Mouse (Mus musculus) limb, embryonic 14.5 days (tissue): ENCODE measurements at regions not wholly inside any gene's neighbourhood (a gene's known extent, or its start where the extent isn't known, plus 50 kb on each side); places are given as distances from the start of the nearest gene placed in this dataset.

Source experiments
- ATAC-seq: fragments of 200-750 bp; cut with Nextera tagmentation; 2 replicates; pipeline ENCODE4 v1.8.0; 2017; ENCODE audit warnings: low read depth, moderate number of reproducible peaks, moderate TSS enrichment; ENCODE audit not compliant: low FRiP score
- DNase-seq: peaks from one replicate; pipeline ENCODE4 v3.0.0-alpha.2; 2015; ENCODE audit warnings: low spot score
- H3K27ac ChIP-seq: fragments of 300-500 bp; sonication (generic); replicated peaks from 2 replicates; pipeline ENCODE4 v1.5.1; 2014; ENCODE audit warnings: low read depth, mild to moderate bottlenecking, low read length, moderate library complexity, mixed read lengths
- H3K27me3 ChIP-seq: fragments of 300-500 bp; sonication (generic); 2 replicates; pipeline ENCODE4 v1.6.1; 2014; ENCODE audit warnings: low read length, mixed read lengths; ENCODE audit not compliant: control insufficient read depth, insufficient read depth
- H3K36me3 ChIP-seq: fragments of 300-500 bp; sonication (generic); 2 replicates; pipeline ENCODE4 v1.6.1; 2014; ENCODE audit warnings: mild to moderate bottlenecking, low read length, moderate library complexity, mixed read lengths; ENCODE audit not compliant: control insufficient read depth, insufficient read depth
- H3K4me1 ChIP-seq: fragments of 300-500 bp; sonication (generic); 2 replicates; pipeline ENCODE4 v1.6.1; 2014; ENCODE audit warnings: antibody characterized with exemption, low read length, mixed read lengths; ENCODE audit not compliant: control insufficient read depth, insufficient read depth
- H3K4me2 ChIP-seq: fragments of 300-500 bp; sonication (generic); replicated peaks from 2 replicates; pipeline ENCODE4 v1.6.1; 2014; ENCODE audit warnings: low read depth, mild to moderate bottlenecking, low read length, moderate library complexity; ENCODE audit not compliant: severe bottlenecking
- H3K4me3 ChIP-seq: fragments of 300-500 bp; sonication (generic); replicated peaks from 2 replicates; pipeline ENCODE4 v1.5.1; 2014; ENCODE audit warnings: low read length
- H3K9ac ChIP-seq: fragments of 300-500 bp; sonication (generic); 2 replicates; pipeline ENCODE4 v1.6.1; 2014; ENCODE audit warnings: mild to moderate bottlenecking, low read depth, low read length, moderate library complexity; ENCODE audit not compliant: severe bottlenecking
- H3K9me3 ChIP-seq: fragments of 300-500 bp; sonication (generic); 2 replicates; pipeline ENCODE4 v1.6.1; 2016; ENCODE audit warnings: low read length; ENCODE audit not compliant: control insufficient read depth
- POLR2A ChIP-seq: fragments of 200-500 bp; IDR thresholded peaks from 2 replicates; pipeline ENCODE4 v1.8.0; 2012; ENCODE audit warnings: inconsistent platforms, mild to moderate bottlenecking, moderate library complexity, borderline replicate concordance; ENCODE audit not compliant: insufficient read depth, insufficient read length; ENCODE audit errors: extremely low read depth
- WGBS: fragments of 180-500 bp; shearing (Covaris S2); extraction: QIAGEN DNeasy Blood & Tissue Kit; methylation state at CpG from one replicate; pipeline ENCODE4 v1.1.7; 2014; 5-methylcytosine and 5-hydroxymethylcytosine counted together

DNA sequence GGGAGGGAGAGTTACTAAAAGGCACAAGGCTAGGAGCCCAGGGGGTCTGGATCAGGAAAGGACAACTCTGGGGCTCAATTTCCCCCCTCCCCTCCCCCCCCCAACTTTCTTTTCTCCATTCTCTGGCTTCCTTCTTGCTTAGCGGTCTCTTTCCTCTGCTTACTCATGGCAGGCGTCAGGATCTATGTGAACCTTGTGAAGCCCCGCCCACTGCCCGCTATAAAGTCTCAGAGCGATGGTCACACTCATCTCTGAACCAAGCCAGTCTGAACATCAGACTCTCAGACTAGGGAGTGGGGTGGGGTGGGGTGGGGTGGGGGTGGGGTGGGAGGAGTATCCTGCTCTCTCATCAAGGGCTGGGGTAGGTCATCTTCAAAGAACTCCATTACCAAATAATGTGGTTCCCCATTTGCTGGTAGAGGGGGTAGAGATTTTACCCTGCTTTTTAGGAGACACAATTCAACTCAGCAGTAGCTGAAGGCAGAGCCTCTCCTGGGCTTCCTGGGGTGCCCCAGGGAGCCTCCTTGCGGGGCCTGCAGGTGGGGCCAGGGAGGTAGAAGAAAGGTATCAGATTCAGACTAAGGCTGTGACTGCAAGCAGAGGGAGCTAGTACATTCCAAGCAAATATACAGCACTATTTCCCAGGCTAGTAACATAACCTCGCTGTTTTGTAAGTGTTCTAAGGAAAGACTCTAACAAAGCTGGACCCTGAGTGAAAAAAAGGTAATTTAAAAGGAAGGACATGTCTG, 120.8 kb upstream of the Arhgap5 start:
- 6% methylated on average over 7 of the region's 7 CpGs for WGBS
- H3K9ac ChIP-seq: no peak overlapping the region
- ATAC-seq: no peak
- no peaks in the 10 kb centered on the region for H3K27me3 ChIP-seq
- no peak overlapping the region for H3K27ac ChIP-seq
- no peak overlapping the region for H3K4me3 ChIP-seq
- no peak for DNase-seq
- H3K36me3 ChIP-seq: no peaks in the 10 kb centered on the region
- no peak for TF ChIP-seq POLR2A
- H3K4me1 ChIP-seq: peaks cover 28% of the 10 kb centered on the region
- H3K9me3 ChIP-seq: no peaks in the 10 kb centered on the region
- no peak overlapping the region for H3K4me2 ChIP-seq

DNA sequence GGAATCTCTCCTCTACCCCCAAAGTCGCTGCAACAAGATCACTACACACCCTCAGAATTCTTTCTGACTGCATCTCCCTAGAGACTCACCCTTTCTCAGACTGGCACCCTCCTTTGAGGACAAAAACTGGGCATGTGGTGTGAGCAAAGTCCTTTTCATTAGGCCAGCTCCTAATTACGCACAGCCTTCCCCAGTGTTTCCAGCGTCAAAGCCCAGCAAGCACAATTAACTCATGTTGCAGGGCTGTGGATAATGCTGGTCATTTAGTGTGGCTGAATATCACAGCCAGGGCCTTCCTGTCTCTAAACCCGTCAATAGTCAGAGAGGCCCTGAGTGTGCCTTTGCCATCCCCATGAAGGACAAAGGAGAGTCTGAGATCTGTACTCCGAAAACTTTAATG, 114.2 kb upstream of the Arhgap5 start:
- no peak overlapping the region for H3K27ac ChIP-seq
- 52% methylated on average over 5 of the region's 5 CpGs for WGBS

DNA sequence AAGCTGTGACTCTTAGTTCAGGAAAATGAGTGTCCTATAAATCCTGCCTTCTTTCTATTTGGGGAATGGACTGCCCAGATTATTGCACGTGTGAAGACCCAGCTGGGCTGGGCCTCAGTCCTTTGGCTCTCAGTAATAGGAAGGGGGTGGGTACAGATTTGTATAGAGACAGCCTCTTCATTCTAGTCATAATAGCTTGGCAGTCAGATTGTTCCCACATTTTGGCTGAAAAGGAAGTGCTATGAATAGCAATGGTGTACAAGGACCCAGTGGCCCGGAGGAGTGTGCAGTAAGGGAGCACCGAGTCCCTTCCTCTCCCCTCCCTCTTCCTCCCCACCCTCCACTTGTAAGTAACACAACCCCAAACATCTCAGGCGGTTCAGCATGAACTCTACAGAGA, 113.5 kb upstream of the Arhgap5 start:
- no peaks in the 10 kb centered on the region for H3K27me3 ChIP-seq
- no peak for ATAC-seq

More for the DNA sequence above, 114.2 kb upstream of the Arhgap5 start:
- no peak overlapping the region for H3K4me3 ChIP-seq
- H3K27me3 ChIP-seq: no peaks in the 10 kb centered on the region
- H3K9me3 ChIP-seq: no peaks in the 10 kb centered on the region
- TF ChIP-seq POLR2A: no peak
- no peak overlapping the region for H3K4me2 ChIP-seq
- H3K4me1 ChIP-seq: no peaks in the 10 kb centered on the region
- DNase-seq: no peak
- no peaks in the 10 kb centered on the region for H3K36me3 ChIP-seq
- H3K9ac ChIP-seq: no peak overlapping the region
- no peak for ATAC-seq

GRCm38 (mm10) chr12:52392636-52393035, 111.1 kb upstream of the Arhgap5 start:
- no peaks in the 10 kb centered on the region; the same call in none of the 2 replicates for H3K4me1 ChIP-seq
- no peak overlapping the region for H3K4me3 ChIP-seq
- 74% methylated on average over 4 of the region's 4 CpGs for WGBS
- DNase-seq (no peak), ATAC-seq (no peak)
- H3K9me3 ChIP-seq: no peaks in the 10 kb centered on the region
- no peak for TF ChIP-seq POLR2A
- no peak overlapping the region for H3K27ac ChIP-seq
- no peak overlapping the region for H3K9ac ChIP-seq
- H3K36me3 ChIP-seq: no peaks in the 10 kb centered on the region
- H3K27me3 ChIP-seq: no peaks in the 10 kb centered on the region
- no peak overlapping the region for H3K4me2 ChIP-seq

More for the DNA sequence above, 113.5 kb upstream of the Arhgap5 start:
- no peak overlapping the region for H3K9ac ChIP-seq
- H3K9me3 ChIP-seq: no peaks in the 10 kb centered on the region
- 54% methylated on average over 4 of the region's 4 CpGs for WGBS
- H3K4me3 ChIP-seq: no peak overlapping the region
- TF ChIP-seq POLR2A: no peak
- no peaks in the 10 kb centered on the region for H3K4me1 ChIP-seq
- DNase-seq: no peak
- H3K36me3 ChIP-seq: no peaks in the 10 kb centered on the region
- no peak overlapping the region for H3K4me2 ChIP-seq
- no peak overlapping the region for H3K27ac ChIP-seq

GRCm38 (mm10) chr12:52393981-52394718, 109.6 kb upstream of the Arhgap5 start:
- WGBS: 79% methylated on average over 15 of the region's 15 CpGs
- no peaks in the 10 kb centered on the region for H3K27me3 ChIP-seq
- H3K27ac ChIP-seq: no peak overlapping the region
- TF ChIP-seq POLR2A: no peak
- H3K4me1 ChIP-seq: no peaks in the 10 kb centered on the region; the same call in none of the 2 replicates
- no peak overlapping the region for H3K4me3 ChIP-seq
- DNase-seq (no peak), ATAC-seq (no peak)
- no peak overlapping the region for H3K9ac ChIP-seq
- no peaks in the 10 kb centered on the region for H3K9me3 ChIP-seq
- no peak overlapping the region for H3K4me2 ChIP-seq
- no peaks in the 10 kb centered on the region for H3K36me3 ChIP-seq
